Mouse (Mus musculus): ENCODE data around the gene Aim2. TPM values are rescaled to one million over a fixed set of nuclear protein-coding genes. Genes with fewer than 3 reads are reported as not detected.

Aim2 gene
- polyA plus RNA-seq, 1 experiment from 2014 or later, result 1.6 TPM

DNA sequence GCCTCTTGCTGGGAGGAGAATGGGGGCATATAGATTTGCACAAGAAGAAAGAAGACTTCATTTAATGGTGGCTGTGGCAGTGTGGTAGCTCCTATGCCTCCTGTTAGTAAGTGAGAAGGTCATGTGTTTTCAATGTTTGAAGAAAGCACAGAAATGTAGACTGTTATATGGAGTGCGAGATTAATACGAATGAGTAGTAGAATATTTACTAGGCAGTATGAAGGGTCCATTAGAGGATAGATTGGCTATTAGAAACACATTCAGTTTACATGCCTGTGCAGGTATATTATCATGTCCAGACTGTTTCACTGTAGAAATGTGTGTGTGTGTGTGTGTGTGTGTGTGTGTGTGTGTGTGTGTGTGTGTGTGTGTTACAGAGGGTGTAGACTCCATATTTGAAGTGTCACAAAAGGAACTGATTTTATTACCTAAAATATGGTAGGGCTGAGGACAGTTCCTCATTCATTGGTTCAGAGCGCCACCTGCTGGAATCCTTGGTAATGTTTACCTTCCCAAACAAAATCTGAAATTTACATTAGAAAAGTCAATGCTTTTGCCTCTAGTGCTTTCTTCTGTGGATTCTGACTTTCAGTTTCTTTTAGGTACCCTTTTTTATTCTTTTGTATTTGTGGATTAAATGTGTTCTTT, 47.8 kb downstream of the Aim2 start:
- H3K27me3 ChIP-seq (replicated peaks; ENCODE audit: control insufficient read depth, insufficient read depth, low read length), result no peaks in the 10 kb centered on the region
- no peak overlapping the region for H3K4me3 ChIP-seq (ENCODE audit: low read length)
- H3K9me3 ChIP-seq (ENCODE audit: control insufficient read depth, low read length), result no peaks in the 10 kb centered on the region
- H3K9ac ChIP-seq (ENCODE audit: low read depth, low read length), result no peak overlapping the region
- H3K4me2 ChIP-seq (ENCODE audit: low read length), result no peak overlapping the region
- no peaks in the 10 kb centered on the region for H3K4me1 ChIP-seq (ENCODE audit: control insufficient read depth, insufficient read depth, low read depth, low read length)
- peak; percentile 88 for ATAC-seq
- 41% methylated on average over 3 of the region's 3 CpGs for WGBS
- H3K36me3 ChIP-seq (ENCODE audit: control insufficient read depth, insufficient read depth, low read length), result no peaks in the 10 kb centered on the region
- H3K27ac ChIP-seq (ENCODE audit: low read depth, low read length), result no peak overlapping the region

DNA sequence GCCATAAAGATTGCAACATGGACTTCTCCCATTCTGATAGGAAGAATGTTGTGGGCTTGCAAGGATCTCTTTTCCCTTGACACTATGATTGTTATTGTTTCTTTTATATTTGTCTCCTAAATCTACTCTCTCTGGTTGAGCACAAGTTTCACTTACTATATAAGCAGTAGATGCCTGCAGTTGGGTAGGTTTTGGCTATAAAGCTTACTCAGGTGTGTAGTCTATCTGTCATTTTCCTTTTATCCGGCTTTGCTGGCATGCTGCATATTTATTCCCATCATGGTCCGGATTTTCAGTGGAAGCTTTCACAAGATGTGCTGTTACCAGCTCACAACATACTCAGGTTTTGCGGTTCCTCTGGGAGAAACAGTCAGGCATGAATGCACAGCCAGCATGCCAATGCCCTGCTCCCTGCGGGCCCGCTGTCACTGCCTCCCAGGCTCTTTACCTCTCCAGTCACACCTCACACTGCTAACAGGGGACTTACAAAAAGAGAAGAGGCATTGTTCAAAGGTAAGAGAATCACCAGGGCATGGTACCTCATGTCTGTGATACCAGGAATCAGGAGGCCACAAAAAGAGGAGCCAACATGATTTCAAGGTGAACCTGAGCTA, 54.1 kb downstream of the Aim2 start:
- H3K9ac ChIP-seq (ENCODE audit: low read depth, low read length), result no peak overlapping the region
- no peaks in the 10 kb centered on the region for H3K4me1 ChIP-seq (ENCODE audit: control insufficient read depth, insufficient read depth, low read depth, low read length)
- H3K4me3 ChIP-seq (ENCODE audit: low read length), result no peak overlapping the region
- H3K36me3 ChIP-seq (ENCODE audit: control insufficient read depth, insufficient read depth, low read length), result no peaks in the 10 kb centered on the region
- no peaks in the 10 kb centered on the region for H3K9me3 ChIP-seq (ENCODE audit: control insufficient read depth, low read length)
- H3K27ac ChIP-seq (ENCODE audit: low read depth, low read length), result peak overlapping the region; percentile 11; the same call in 1 of the 2 replicates
- H3K4me2 ChIP-seq (ENCODE audit: low read length), result no peak overlapping the region
- 75% methylated on average over 5 of the region's 5 CpGs for WGBS
- no peaks in the 10 kb centered on the region for H3K27me3 ChIP-seq (replicated peaks; ENCODE audit: control insufficient read depth, insufficient read depth, low read length)
- 0 out of 2 replicates have a peak, but pooled peaks have one; percentile 42 for ATAC-seq

DNA sequence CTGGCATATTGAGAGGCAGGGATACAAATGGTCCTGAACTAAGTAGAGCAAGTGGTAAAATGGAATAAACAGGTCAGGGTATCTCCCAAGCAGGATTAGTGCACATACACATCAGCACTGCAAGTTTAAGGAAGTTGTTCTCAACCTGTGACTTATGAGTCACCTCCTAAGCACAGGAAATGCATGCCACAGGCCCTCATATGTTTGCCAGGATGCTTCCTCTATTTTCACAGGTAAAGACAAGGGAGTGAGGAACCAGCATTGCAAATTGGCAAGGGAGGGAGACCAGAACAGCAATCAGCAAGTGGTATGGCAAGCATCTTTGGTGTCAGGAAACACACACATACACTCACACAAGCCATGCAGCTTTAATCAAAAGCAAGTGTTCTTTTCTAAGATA, 58.4 kb downstream of the Aim2 start:
- Histone ChIP-seq H3K27ac (ENCODE audit: low read depth, low read length) (no peak overlapping the region), H3K4me2 (ENCODE audit: low read length) (no peak overlapping the region), H3K9ac (ENCODE audit: low read depth, low read length) (no peak overlapping the region), H3K9me3 (ENCODE audit: control insufficient read depth, low read length) (no peaks in the 10 kb centered on the region), H3K4me3 (ENCODE audit: low read length) (no peak overlapping the region), H3K27me3 (replicated peaks; ENCODE audit: control insufficient read depth, insufficient read depth, low read length) (no peaks in the 10 kb centered on the region), H3K4me1 (ENCODE audit: control insufficient read depth, insufficient read depth, low read depth, low read length) (no peaks in the 10 kb centered on the region), H3K36me3 (ENCODE audit: control insufficient read depth, insufficient read depth, low read length) (no peaks in the 10 kb centered on the region)
- no peak for ATAC-seq

DNA sequence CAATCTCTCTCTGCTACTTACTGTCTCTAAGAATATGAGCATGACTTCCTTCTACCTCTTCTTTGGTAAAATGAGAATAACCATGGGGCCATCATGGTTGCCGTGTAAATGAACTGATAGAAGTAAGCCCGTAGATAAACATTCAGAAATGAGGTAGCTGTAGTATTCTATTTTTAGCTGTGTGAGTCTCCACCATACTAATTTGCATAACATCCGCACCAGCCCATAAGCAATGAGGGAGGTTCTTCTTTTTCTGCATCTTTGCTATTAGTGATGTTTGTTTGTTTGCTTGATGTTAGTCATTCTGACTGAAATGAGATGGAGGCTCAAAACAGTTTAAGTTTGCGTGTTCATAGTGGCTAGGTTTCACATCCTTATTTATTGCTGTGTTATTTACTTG, 61.2 kb downstream of the Aim2 start:
- ATAC-seq, result no peak
- H3K4me1 ChIP-seq (ENCODE audit: control insufficient read depth, insufficient read depth, low read depth, low read length), result no peaks in the 10 kb centered on the region
- H3K9me3 ChIP-seq (ENCODE audit: control insufficient read depth, low read length), result no peaks in the 10 kb centered on the region
- H3K27me3 ChIP-seq (replicated peaks; ENCODE audit: control insufficient read depth, insufficient read depth, low read length), result no peaks in the 10 kb centered on the region
- no peak overlapping the region for H3K27ac ChIP-seq (ENCODE audit: low read depth, low read length)
- H3K4me3 ChIP-seq (ENCODE audit: low read length), result no peak overlapping the region
- no peak overlapping the region for H3K4me2 ChIP-seq (ENCODE audit: low read length)
- 93% methylated on average over 4 of the region's 4 CpGs for WGBS
- H3K36me3 ChIP-seq (ENCODE audit: control insufficient read depth, insufficient read depth, low read length), result no peaks in the 10 kb centered on the region
- H3K9ac ChIP-seq (ENCODE audit: low read depth, low read length), result no peak overlapping the region

DNA sequence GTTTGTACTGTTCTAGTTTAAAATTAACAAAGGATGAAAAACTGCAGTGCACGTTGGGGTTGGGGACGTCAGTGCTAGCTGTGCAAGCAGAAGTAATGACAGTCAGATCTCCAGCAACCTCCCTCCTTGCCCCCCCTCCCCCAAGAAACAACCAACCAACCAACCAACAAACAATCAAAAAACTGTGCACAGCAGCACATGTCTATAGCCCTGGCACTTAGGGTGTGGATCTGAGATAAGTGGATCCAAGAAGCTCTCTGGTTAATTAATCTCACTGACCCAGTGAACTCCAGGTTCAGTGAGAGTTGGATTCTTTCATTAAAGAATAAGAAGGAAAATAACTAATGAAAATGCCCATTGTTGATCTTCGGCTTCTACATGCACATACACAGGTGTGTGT, 64.0 kb downstream of the Aim2 start:
- no peaks in the 10 kb centered on the region for H3K9me3 ChIP-seq (ENCODE audit: control insufficient read depth, low read length)
- no peak overlapping the region for H3K4me3 ChIP-seq (ENCODE audit: low read length)
- 63% methylated on average over 3 of the region's 3 CpGs for WGBS
- no peaks in the 10 kb centered on the region for H3K27me3 ChIP-seq (replicated peaks; ENCODE audit: control insufficient read depth, insufficient read depth, low read length)
- H3K4me2 ChIP-seq (ENCODE audit: low read length), result no peak overlapping the region
- H3K27ac ChIP-seq (ENCODE audit: low read depth, low read length), result no peak overlapping the region
- no peak for ATAC-seq
- no peaks in the 10 kb centered on the region for H3K36me3 ChIP-seq (ENCODE audit: control insufficient read depth, insufficient read depth, low read length)
- no peaks in the 10 kb centered on the region for H3K4me1 ChIP-seq (ENCODE audit: control insufficient read depth, insufficient read depth, low read depth, low read length)
- no peak overlapping the region for H3K9ac ChIP-seq (ENCODE audit: low read depth, low read length)

DNA sequence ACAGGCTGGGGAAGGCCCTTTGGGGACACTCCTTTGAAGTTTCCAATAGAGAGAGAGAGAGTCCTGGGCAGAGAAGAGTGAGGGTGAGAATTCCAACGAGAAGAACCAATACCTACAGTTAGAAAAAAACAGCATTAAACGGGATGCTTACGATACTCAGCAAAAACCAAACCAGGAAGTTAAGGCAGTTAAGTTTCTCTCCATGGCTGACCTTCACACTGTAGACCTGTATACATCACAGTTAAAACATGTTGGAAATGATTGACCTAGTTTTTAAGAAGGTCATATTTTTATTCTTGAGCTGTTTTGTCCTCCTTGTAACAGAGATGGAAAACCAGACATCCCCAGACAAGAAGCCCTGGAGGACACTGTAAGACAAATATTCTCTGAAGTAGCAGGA, 67.8 kb downstream of the Aim2 start:
- no peaks in the 10 kb centered on the region for H3K27me3 ChIP-seq (replicated peaks; ENCODE audit: control insufficient read depth, insufficient read depth, low read length)
- H3K4me2 ChIP-seq (ENCODE audit: low read length), result no peak overlapping the region
- H3K36me3 ChIP-seq (ENCODE audit: control insufficient read depth, insufficient read depth, low read length), result no peaks in the 10 kb centered on the region
- H3K4me3 ChIP-seq (ENCODE audit: low read length), result no peak overlapping the region
- H3K9ac ChIP-seq (ENCODE audit: low read depth, low read length), result no peak overlapping the region
- no peaks in the 10 kb centered on the region for H3K9me3 ChIP-seq (ENCODE audit: control insufficient read depth, low read length)
- no peaks in the 10 kb centered on the region for H3K4me1 ChIP-seq (ENCODE audit: control insufficient read depth, insufficient read depth, low read depth, low read length)
- H3K27ac ChIP-seq (ENCODE audit: low read depth, low read length), result no peak overlapping the region
- WGBS, result 88% methylated on average over 3 of the region's 3 CpGs
- ATAC-seq, result no peak

DNA sequence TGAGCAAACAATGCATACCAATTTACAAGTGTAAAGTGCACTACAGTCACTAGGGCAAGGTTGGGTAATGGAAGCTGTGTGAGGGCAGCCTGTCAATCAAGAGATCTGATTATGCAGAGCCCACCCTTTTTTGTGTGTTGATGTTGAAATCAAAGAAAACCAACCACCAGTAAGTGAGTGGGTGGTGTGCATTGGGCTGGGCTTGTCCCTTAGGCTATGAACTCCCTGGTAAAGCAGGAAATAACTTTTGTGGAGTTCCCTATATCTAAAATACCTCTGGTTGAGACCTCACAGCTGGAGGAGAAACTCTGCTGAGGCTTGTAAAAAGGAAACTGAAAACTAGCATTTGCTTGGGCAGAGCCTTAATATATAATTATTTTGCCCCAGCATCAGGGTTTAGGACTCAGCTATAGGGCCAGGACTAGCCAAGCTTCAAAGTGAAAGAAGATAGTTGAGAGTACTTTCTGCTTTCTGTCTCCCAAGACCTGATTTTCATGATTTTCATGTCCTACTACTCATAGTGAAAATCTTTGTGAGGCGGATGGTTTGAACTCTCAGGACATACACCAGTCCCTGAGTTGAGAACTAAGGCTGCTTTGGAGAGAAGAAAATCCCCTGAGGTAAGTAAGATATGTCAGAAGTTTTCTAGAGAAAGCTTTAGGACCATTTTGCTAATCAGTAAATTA, 68.4 kb downstream of the Aim2 start:
- Histone ChIP-seq H3K4me1 (ENCODE audit: control insufficient read depth, insufficient read depth, low read depth, low read length) (no peaks in the 10 kb centered on the region), H3K27me3 (replicated peaks; ENCODE audit: control insufficient read depth, insufficient read depth, low read length) (no peaks in the 10 kb centered on the region), H3K36me3 (ENCODE audit: control insufficient read depth, insufficient read depth, low read length) (no peaks in the 10 kb centered on the region), H3K9ac (ENCODE audit: low read depth, low read length) (no peak overlapping the region), H3K4me2 (ENCODE audit: low read length) (no peak overlapping the region), H3K27ac (ENCODE audit: low read depth, low read length) (no peak overlapping the region), H3K4me3 (ENCODE audit: low read length) (no peak overlapping the region), H3K9me3 (ENCODE audit: control insufficient read depth, low read length) (no peaks in the 10 kb centered on the region)
- ATAC-seq, result no peak
- 91% methylated on average over 1 of the region's 1 CpGs for WGBS

DNA sequence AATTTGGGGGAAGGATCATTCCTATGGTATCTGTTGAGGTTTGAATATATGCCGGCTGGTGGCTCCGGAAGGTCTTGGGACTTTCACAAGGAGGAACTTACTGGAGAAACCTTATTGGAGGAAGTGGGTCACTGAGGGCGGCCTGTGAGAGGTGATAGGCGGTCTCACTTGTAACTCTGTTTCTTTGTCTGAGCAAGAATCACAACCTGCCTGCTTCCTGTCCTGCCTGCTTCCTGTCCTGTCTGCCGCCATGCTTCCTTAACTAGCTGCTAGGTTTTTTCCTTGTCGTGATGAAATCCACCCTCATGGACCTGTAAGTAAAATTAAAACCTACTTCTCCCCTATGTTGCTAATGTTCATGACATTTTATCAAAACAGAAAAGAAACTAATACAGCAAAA, 69.7 kb downstream of the Aim2 start:
- Histone ChIP-seq H3K4me3 (ENCODE audit: low read length) (no peak overlapping the region), H3K36me3 (ENCODE audit: control insufficient read depth, insufficient read depth, low read length) (no peaks in the 10 kb centered on the region), H3K4me1 (ENCODE audit: control insufficient read depth, insufficient read depth, low read depth, low read length) (no peaks in the 10 kb centered on the region), H3K9me3 (ENCODE audit: control insufficient read depth, low read length) (no peaks in the 10 kb centered on the region), H3K4me2 (ENCODE audit: low read length) (no peak overlapping the region), H3K27ac (ENCODE audit: low read depth, low read length) (no peak overlapping the region), H3K27me3 (replicated peaks; ENCODE audit: control insufficient read depth, insufficient read depth, low read length) (no peaks in the 10 kb centered on the region), H3K9ac (ENCODE audit: low read depth, low read length) (no peak overlapping the region)
- ATAC-seq, result no peak
- WGBS, result 89% methylated on average over 6 of the region's 6 CpGs

DNA sequence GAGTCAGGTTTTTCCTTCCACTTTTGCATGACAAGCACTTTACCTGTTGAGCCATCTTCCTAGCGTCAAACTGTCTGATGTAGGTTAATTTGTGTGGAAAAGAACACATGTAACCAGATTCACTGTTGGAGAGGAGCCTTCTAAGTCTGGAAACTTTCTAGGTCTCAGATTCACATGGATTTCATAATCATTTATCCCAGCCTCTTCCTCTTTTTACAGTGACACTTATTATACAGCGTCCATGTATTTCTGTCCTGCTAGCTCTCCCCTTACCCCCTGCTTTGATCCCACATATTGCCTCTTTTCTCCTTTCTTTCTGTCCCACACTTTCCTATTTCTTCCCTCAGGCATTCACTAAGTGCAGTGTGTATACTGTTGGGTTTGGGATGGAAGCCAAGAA, 75.7 kb downstream of the Aim2 start:
- no peak overlapping the region for H3K4me3 ChIP-seq (ENCODE audit: low read length)
- no peak overlapping the region for H3K9ac ChIP-seq (ENCODE audit: low read depth, low read length)
- H3K4me1 ChIP-seq (ENCODE audit: control insufficient read depth, insufficient read depth, low read depth, low read length), result no peaks in the 10 kb centered on the region
- 85% methylated on average over 2 of the region's 2 CpGs for WGBS
- ATAC-seq, result no peak
- H3K36me3 ChIP-seq (ENCODE audit: control insufficient read depth, insufficient read depth, low read length), result no peaks in the 10 kb centered on the region
- no peak overlapping the region for H3K4me2 ChIP-seq (ENCODE audit: low read length)
- no peaks in the 10 kb centered on the region for H3K27me3 ChIP-seq (replicated peaks; ENCODE audit: control insufficient read depth, insufficient read depth, low read length)
- H3K9me3 ChIP-seq (ENCODE audit: control insufficient read depth, low read length), result no peaks in the 10 kb centered on the region
- no peak overlapping the region for H3K27ac ChIP-seq (ENCODE audit: low read depth, low read length)

All from hindbrain, embryonic 16.5 days (tissue).